Mouse (Mus musculus): ENCODE measurements around the gene Large1. TPM values are rescaled to one million over a fixed set of nuclear protein-coding genes. Genes with fewer than 3 reads are reported as not detected.
"Not testable (repeated sequence)": the region's sequence is repeated elsewhere in the genome, so short reads cannot be mapped to it uniquely, and the experiment has no call there.

The Large1 gene
- polyA plus RNA-seq, 1 experiment from 2014 or later = 6.6 TPM

DNA sequence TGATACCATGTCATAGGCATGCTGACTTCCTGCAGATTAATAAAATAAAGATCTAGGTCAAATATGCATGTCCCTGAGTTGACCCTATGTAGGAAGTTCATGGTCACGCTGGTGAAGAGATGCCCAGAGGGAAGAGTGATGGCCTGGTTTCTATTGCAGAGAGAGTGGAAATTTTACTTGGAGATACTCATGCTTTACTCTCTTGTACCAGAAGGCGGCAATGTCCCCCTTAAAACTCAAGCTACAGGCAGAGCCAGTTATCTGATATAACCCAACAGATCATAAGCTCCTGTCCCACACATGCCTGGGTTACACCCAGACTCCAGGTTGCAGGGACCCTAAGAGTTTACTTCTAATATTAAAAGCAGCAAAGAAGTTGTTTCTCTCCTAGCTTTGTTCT, 345.9 kb downstream of the Large1 start:
- no peaks in the 10 kb centered on the region for H3K9me3 ChIP-seq (replicated peaks)
- ATAC-seq (replicated peaks; ENCODE audit: insufficient number of reproducible peaks, insufficient read depth, low FRiP score, low read depth) = no peak
- H3K27ac ChIP-seq = no peak overlapping the region
- H3K4me2 ChIP-seq = no peak overlapping the region
- H3K36me3 ChIP-seq = no peaks in the 10 kb centered on the region
- H3K27me3 ChIP-seq = no peaks in the 10 kb centered on the region
- H3K4me3 ChIP-seq = no peak overlapping the region
- H3K9ac ChIP-seq = no peak overlapping the region
- 42% methylated on average over 2 of the region's 2 CpGs for WGBS
- H3K4me1 ChIP-seq (replicated peaks) = no peaks in the 10 kb centered on the region

DNA sequence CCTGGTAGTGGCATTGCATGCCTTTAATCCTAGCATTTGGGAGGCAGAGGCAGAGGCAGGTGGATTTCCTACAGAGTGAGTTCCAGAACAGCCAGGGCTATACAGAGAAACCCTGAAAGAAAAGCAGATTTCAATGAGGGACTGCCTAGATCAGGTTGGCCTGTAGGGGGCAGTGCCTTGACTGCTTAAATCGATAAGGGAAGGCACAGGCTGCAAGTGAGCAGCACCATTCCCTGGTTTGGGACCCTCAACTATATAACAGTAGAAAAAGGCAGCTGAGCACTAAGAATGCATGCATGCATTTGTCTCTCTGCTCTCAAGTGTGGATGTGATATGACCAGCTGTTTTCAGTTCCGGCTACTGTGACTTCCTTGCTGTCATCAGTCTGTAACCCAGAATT, 349.5 kb downstream of the Large1 start:
- Histone ChIP-seq H3K4me3 (no peak overlapping the region), H3K36me3 (no peaks in the 10 kb centered on the region), H3K9ac (no peak overlapping the region), H3K4me2 (no peak overlapping the region), H3K27me3 (no peaks in the 10 kb centered on the region), H3K9me3 (replicated peaks) (no peaks in the 10 kb centered on the region), H3K27ac (no peak overlapping the region), H3K4me1 (replicated peaks) (no peaks in the 10 kb centered on the region)
- ATAC-seq (replicated peaks; ENCODE audit: insufficient number of reproducible peaks, insufficient read depth, low FRiP score, low read depth) = no peak
- 40% methylated on average over 2 of the region's 2 CpGs for WGBS

DNA sequence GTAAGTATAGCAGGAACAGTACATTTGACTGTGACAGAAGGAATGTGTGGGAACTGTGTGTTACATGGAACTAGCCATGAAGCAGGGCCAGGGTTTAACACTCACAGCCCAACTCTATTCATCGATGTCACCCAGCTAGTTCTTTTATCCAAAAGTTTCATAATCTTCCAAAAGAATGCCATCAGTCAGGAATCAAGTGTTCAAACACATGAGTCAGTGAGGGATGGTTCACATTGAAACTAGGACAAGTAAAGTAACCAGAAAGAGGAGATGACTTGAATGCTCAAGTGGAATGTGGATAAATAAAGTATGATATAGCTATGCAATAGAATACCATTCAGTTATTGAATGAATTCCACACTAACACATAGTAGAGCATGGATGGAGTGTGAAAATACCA, 359.5 kb downstream of the Large1 start:
- no peaks in the 10 kb centered on the region for H3K4me1 ChIP-seq (replicated peaks)

DNA sequence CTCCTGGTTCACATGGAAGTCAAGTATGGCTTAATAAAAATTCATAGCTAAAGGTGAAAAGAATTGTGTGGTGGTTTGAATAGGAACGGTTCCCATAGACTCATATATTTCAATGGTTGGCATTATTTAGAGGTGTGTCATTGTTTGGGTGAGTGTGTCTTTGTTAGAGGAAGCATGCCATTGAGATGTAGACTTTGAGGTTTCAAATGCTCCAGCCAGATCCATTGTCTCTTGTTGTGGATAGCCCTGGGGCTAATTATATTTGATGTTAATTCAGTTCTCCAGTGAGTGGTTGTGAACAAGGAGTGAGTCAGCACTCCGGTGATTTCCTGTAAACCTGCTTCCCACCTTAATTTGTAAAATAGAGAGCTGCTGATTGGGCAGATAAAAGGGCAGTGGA, 362.9 kb downstream of the Large1 start:
- 80% methylated on average over 2 of the region's 2 CpGs for WGBS
- H3K27me3 ChIP-seq = no peaks in the 10 kb centered on the region
- no peaks in the 10 kb centered on the region for H3K9me3 ChIP-seq (replicated peaks)
- no peak overlapping the region for H3K4me2 ChIP-seq
- no peak for ATAC-seq (replicated peaks; ENCODE audit: insufficient number of reproducible peaks, insufficient read depth, low FRiP score, low read depth)
- no peaks in the 10 kb centered on the region for H3K36me3 ChIP-seq
- no peak overlapping the region for H3K27ac ChIP-seq
- no peaks in the 10 kb centered on the region for H3K4me1 ChIP-seq (replicated peaks)
- no peak overlapping the region for H3K4me3 ChIP-seq
- H3K9ac ChIP-seq = no peak overlapping the region

More for the DNA sequence above, 359.5 kb downstream of the Large1 start:
- H3K4me2 ChIP-seq = no peak overlapping the region
- no peaks in the 10 kb centered on the region for H3K36me3 ChIP-seq
- 87% methylated on average over 1 of the region's 1 CpGs for WGBS
- H3K4me3 ChIP-seq = no peak overlapping the region
- H3K27me3 ChIP-seq = no peaks in the 10 kb centered on the region
- no peak overlapping the region for H3K27ac ChIP-seq
- no peaks in the 10 kb centered on the region for H3K9me3 ChIP-seq (replicated peaks)
- no peak overlapping the region for H3K9ac ChIP-seq
- no peak for ATAC-seq (replicated peaks; ENCODE audit: insufficient number of reproducible peaks, insufficient read depth, low FRiP score, low read depth)

DNA sequence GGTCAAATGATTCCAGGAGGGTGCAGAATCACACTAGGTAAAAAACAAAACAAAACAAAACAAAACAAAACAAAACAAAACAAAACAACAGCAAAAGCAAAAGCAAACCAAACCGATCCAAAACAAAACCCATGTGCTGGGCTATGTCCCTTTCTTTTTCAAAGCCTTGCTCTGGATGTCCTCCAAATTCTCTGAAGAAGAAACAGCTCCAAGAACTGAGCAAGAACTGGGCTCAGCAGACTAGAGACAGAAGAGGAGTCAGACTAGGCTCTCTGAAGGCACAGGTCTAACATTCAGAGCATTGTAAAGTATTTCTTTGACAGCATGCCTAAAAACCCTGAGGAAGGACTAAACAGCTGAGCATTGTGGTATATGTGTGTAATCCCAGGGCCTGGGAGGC, 370.5 kb downstream of the Large1 start:
- no peaks in the 10 kb centered on the region for H3K27me3 ChIP-seq
- no peak overlapping the region for H3K27ac ChIP-seq
- H3K4me3 ChIP-seq = no peak overlapping the region
- H3K9ac ChIP-seq = no peak overlapping the region
- no peaks in the 10 kb centered on the region for H3K36me3 ChIP-seq
- WGBS = 91% methylated on average over 1 of the region's 1 CpGs
- ATAC-seq (replicated peaks; ENCODE audit: insufficient number of reproducible peaks, insufficient read depth, low FRiP score, low read depth) = no peak
- no peaks in the 10 kb centered on the region; the same call in none of the 2 replicates for H3K4me1 ChIP-seq (replicated peaks)
- no peaks in the 10 kb centered on the region for H3K9me3 ChIP-seq (replicated peaks)
- no peak overlapping the region for H3K4me2 ChIP-seq

DNA sequence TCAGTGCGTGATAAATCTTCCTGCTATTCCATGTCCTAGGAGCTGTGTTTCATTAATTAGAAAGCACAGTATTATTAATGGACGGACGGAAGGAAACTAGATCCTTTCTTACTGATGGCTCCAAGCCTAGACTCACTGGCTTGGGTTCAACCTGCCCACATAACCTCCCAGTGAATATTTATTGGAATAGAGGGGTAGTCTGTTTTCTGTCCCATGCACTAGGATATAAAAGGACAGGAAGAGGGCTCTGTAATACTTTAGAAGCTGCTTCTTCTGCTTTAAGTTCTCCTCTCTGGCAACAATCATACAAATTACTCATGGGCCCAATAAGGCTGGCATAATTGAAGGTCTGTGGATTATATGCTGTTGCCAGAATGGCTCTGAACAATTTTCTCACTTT, 398.3 kb downstream of the Large1 start:
- H3K9me3 ChIP-seq (replicated peaks) = no peaks in the 10 kb centered on the region
- no peak overlapping the region for H3K27ac ChIP-seq
- no peak for ATAC-seq (replicated peaks; ENCODE audit: insufficient number of reproducible peaks, insufficient read depth, low FRiP score, low read depth)
- H3K27me3 ChIP-seq = no peaks in the 10 kb centered on the region
- H3K4me2 ChIP-seq = no peak overlapping the region
- no peaks in the 10 kb centered on the region for H3K36me3 ChIP-seq
- no peak overlapping the region for H3K4me3 ChIP-seq
- no peaks in the 10 kb centered on the region for H3K4me1 ChIP-seq (replicated peaks)
- H3K9ac ChIP-seq = no peak overlapping the region
- 68% methylated on average over 3 of the region's 3 CpGs for WGBS

DNA sequence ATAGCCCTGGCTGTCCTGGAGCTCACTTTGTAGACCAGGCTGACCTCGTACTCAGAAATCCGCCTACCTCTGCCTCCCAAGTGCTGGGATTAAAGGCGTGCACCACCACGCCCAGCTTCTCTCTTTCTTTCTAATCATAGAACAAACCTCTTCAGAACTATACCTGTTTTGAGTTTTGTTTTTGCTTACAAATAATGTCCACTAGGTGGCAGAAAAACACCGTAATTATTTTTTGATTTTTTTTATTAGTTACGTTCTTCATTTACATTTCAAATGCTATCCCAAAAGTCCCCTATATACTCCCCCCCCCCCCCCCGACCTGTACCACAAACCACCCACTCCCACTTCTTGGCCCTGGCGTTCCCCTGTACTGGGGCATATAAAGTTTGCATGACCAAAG, 411.9 kb downstream of the Large1 start:
- WGBS = 67% methylated on average over 8 of the region's 8 CpGs
- H3K4me2 ChIP-seq = not testable (repeated sequence)

DNA sequence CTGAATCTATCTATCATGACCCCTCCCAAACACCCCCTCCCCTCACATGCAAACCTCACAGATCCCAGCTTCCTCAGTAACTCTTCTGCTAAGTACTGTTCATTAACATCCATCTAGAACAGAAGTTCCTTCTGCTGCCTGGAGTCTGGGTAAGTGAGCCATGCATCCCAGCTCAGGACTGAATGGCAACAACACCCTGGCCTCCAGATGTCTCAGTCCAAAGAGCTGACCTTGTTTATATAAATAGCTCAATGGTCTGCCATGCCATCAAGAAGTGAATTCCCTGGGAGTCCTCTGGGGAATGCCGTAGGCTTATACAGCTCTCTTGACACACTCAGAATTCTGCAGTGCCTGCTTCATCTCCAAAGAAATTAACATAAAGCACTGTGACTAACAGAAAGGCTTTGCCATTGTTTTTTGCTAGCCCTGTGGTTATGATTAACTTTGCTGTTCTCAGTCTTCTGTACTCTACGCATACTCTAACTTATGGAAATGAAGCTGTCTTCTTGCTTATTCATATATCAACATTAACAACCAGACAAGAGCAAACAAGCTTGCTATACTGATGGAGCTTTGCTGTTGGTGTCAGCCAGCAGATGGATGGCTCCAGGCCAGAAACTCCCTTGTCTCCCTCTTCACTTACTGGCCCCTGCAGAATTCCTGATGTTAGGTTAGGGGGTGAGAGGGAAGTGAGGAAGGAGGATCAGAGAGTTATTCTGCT, 434.0 kb downstream of the Large1 start:
- Histone ChIP-seq H3K36me3 (no peaks in the 10 kb centered on the region), H3K9me3 (replicated peaks) (no peaks in the 10 kb centered on the region), H3K27me3 (no peaks in the 10 kb centered on the region), H3K4me2 (no peak overlapping the region), H3K9ac (no peak overlapping the region), H3K4me3 (no peak overlapping the region), H3K4me1 (replicated peaks) (peaks cover 18% of the 10 kb centered on the region), H3K27ac (peak overlapping the region; percentile 63)
- 52% methylated on average over 2 of the region's 2 CpGs for WGBS
- ATAC-seq (replicated peaks; ENCODE audit: insufficient number of reproducible peaks, insufficient read depth, low FRiP score, low read depth) = peak; percentile 84

More for the DNA sequence above, 411.9 kb downstream of the Large1 start:
- H3K27me3 ChIP-seq; H3K4me1 ChIP-seq (replicated peaks); H3K4me3 ChIP-seq; ATAC-seq (replicated peaks; ENCODE audit: insufficient number of reproducible peaks, insufficient read depth, low FRiP score, low read depth); H3K9me3 ChIP-seq (replicated peaks); H3K9ac ChIP-seq; H3K27ac ChIP-seq; H3K36me3 ChIP-seq: not testable (repeated sequence)

DNA sequence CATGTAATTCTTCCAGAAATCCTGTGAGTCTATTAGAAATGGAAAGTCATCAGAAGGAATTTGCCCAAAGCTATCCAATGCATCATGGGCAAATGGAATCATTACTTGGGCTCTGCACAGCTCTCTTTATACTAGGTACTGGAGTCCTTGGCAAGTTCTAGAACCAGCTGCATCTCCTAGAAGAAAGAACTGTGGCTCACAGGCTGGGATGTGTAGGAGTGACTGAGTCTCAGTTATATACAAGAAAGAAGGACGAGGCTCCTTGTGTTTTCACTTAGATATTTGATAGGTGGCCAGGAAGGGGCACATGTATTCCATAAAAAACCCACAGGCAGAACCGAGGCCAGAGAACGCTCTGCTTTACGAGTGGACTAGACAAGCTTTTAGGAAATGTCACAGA, 447.8 kb downstream of the Large1 start:
- Histone ChIP-seq H3K9ac (no peak overlapping the region), H3K4me1 (replicated peaks) (no peaks in the 10 kb centered on the region), H3K9me3 (replicated peaks) (no peaks in the 10 kb centered on the region), H3K4me2 (no peak overlapping the region), H3K27ac (no peak overlapping the region), H3K27me3 (no peaks in the 10 kb centered on the region), H3K4me3 (no peak overlapping the region), H3K36me3 (no peaks in the 10 kb centered on the region)
- no peak for ATAC-seq (replicated peaks; ENCODE audit: insufficient number of reproducible peaks, insufficient read depth, low FRiP score, low read depth)
- 82% methylated on average over 4 of the region's 4 CpGs for WGBS

DNA sequence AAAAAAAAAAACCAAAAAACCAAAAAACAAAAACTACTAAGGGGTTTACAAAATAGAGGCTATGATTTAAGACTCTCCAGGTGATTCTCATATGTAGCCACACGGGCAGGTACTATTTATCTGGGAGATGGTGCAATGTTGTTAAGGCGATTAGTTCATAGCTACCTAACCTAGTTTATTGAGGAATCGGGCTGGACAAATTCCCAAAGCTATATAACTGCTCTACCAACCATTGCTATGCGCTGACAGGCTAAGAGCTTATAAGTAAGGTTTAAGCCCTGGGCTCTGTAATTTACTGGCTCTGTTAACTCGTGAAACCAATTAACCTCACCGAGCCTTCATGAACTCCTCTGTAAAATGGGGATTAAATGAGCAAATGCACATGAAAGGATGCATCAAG, 451.7 kb downstream of the Large1 start:
- Histone ChIP-seq H3K4me3 (no peak overlapping the region), H3K4me1 (replicated peaks) (no peaks in the 10 kb centered on the region), H3K9me3 (replicated peaks) (no peaks in the 10 kb centered on the region), H3K36me3 (no peaks in the 10 kb centered on the region), H3K27me3 (no peaks in the 10 kb centered on the region), H3K4me2 (no peak overlapping the region), H3K27ac (no peak overlapping the region), H3K9ac (no peak overlapping the region)
- ATAC-seq (replicated peaks; ENCODE audit: insufficient number of reproducible peaks, insufficient read depth, low FRiP score, low read depth) = no peak
- 93% methylated on average over 6 of the region's 6 CpGs for WGBS

DNA sequence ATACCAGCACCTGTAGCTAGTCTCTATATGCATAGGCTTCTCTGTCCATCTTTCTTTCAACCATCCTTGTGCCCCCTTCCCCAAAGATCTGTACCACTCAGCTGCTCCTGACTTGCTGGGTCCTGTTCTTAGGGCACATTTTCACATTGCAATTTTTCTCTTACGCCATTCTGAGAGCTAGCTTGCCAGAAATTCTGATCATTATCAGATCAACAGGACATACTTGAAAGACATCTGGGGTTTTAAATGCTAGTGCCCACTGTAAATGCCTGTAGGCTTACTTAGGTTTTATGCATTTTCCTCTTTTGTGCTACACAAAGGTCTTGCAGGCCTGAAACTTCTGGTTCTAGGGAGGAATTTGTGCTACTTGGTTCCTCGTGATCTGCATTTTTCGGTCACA, 454.0 kb downstream of the Large1 start:
- Histone ChIP-seq H3K27ac (no peak overlapping the region), H3K27me3 (no peaks in the 10 kb centered on the region), H3K9me3 (replicated peaks) (no peaks in the 10 kb centered on the region), H3K4me2 (no peak overlapping the region), H3K4me1 (replicated peaks) (no peaks in the 10 kb centered on the region), H3K9ac (no peak overlapping the region), H3K4me3 (no peak overlapping the region), H3K36me3 (no peaks in the 10 kb centered on the region)
- ATAC-seq (replicated peaks; ENCODE audit: insufficient number of reproducible peaks, insufficient read depth, low FRiP score, low read depth) = no peak
- WGBS = 90% methylated on average over 3 of the region's 3 CpGs

DNA sequence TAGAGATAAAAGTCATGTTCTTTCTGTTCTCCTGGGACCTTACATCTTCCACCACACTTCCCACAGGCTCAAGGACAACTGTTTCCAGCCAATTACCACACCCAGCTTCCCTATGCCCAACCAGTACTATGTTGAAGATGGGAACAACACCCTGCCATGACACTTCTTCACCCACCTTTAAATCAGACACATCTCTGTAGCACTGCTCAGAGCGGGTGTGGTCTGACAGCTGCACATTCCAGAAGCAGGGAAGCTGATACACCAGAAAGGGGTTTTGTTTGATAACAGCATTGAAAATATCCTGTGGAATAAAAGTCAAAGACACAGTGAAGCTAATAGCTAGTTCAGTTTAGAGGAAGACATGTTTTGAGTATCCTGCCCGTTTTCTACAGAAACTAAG, 470.3 kb downstream of the Large1 start:
- no peaks in the 10 kb centered on the region; the same call in 1 of the 2 replicates for H3K36me3 ChIP-seq
- no peak overlapping the region for H3K27ac ChIP-seq
- no peak overlapping the region for H3K4me3 ChIP-seq
- H3K4me2 ChIP-seq = no peak overlapping the region
- H3K27me3 ChIP-seq = no peaks in the 10 kb centered on the region
- H3K4me1 ChIP-seq (replicated peaks) = no peaks in the 10 kb centered on the region
- 72% methylated on average over 2 of the region's 2 CpGs for WGBS
- ATAC-seq (replicated peaks; ENCODE audit: insufficient number of reproducible peaks, insufficient read depth, low FRiP score, low read depth) = no peak
- no peaks in the 10 kb centered on the region for H3K9me3 ChIP-seq (replicated peaks)
- H3K9ac ChIP-seq = no peak overlapping the region
